Mouse (Mus musculus) central nervous system, embryonic 14 days (tissue): ENCODE data around the gene Rtl4. TPM values are rescaled to one million over a fixed set of nuclear protein-coding genes. Genes with fewer than 3 reads are reported as not detected.

Experiments
- polyA plus RNA-seq: library from polyadenylated mRNA; depleted of rRNA; stranded (reverse); fragments of >200 nt; gene quantifications from 2 replicates; pipeline ENCODE4 v1.2.3, GENCODE M21; 2012; rRNA removed

Rtl4 gene
- polyA plus RNA-seq: 0.32 and 0.55 TPM in 2 replicates

DNA sequence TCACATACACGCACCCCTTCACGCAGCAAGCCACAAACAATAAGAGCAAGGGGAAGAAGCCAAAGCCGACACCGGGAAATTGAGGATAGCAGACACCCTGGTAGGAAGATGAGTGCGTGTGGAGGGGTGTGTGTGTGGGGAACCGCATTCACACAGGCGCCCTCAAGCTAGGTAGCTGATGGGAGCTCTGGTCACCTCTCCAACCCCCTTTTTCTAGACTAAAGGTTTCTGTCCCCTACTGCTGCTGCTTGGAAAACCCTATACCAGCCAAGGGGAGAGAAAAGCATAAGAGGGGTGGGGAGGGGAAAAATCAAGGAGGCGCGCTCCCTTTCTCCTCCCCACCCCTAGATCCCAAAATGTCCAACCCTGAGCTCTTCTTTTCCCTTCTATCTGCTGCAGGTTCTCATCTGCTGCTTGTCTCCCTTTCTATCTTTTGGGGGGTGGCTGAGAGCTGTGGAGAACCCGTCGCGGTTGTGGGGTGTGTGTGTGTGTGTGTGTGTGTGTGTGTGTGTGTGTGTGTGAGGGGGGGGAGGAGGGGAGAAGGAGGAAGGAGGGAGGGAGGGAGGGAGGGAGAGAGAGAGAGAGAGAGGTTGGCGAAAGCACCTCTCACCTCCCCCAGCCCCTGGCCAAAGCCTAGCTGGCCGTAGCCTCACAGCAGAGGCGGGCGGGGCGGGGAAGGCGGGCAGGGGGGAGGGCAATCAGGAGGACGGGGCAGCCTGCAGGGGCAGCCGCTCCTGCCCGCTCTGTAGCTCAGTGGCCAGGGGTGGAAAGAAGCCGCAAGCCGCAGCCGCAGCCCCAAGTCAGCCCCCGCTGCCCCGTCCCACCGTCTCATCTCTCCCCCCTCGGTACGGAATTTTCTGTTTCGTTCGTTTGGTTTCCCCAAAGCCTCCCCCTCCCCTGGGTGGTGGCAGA lies at the start of gene Rtl4:
Rtl4 (plus strand) TSS at position 701 of the 912 bp plus-strand sequence.

DNA sequence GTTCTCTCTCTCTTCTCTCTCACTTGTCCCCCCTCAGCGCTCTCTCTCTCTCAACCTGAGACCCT lies 733 bp upstream of the Rtl4 start, which contains the start of gene Trpc5:
Trpc5 (minus strand) TSS at position 39 of the 65 bp plus-strand sequence.

Other genes with a start within 250 kb of the Rtl4 start
- 0.06 TPM in 1 of 2 replicates, not detected in the other for gene Trpc5os, start 232.3 kb upstream of the Rtl4 start, polyA plus RNA-seq
- 1.0 and 1.3 TPM in 2 replicates for gene Trpc5, start 727 bp upstream of the Rtl4 start, polyA plus RNA-seq